Mouse (Mus musculus) layer of hippocampus, adult 8-10 months (tissue): ENCODE measurements around the gene Rai14. TPM values are rescaled to one million over a fixed set of nuclear protein-coding genes. Genes with fewer than 3 reads are reported as not detected.

ENCODE experiments used
- DNase-seq, 2 experiments: peaks; one replicate each; pipeline ENCODE4 v3.0.0; 2022; ENCODE audit warnings: low spot score in 2 of 2
- total RNA-seq, 4 experiments: library from RNA; stranded (reverse); gene quantifications; 2 replicates each; pipeline ENCODE4 v1.2.4; 2022

Gene Rai14
- total RNA-seq, 4 experiments from 2014 or later, result 6.0 to 10.8 (median 7.0) TPM

DNA sequence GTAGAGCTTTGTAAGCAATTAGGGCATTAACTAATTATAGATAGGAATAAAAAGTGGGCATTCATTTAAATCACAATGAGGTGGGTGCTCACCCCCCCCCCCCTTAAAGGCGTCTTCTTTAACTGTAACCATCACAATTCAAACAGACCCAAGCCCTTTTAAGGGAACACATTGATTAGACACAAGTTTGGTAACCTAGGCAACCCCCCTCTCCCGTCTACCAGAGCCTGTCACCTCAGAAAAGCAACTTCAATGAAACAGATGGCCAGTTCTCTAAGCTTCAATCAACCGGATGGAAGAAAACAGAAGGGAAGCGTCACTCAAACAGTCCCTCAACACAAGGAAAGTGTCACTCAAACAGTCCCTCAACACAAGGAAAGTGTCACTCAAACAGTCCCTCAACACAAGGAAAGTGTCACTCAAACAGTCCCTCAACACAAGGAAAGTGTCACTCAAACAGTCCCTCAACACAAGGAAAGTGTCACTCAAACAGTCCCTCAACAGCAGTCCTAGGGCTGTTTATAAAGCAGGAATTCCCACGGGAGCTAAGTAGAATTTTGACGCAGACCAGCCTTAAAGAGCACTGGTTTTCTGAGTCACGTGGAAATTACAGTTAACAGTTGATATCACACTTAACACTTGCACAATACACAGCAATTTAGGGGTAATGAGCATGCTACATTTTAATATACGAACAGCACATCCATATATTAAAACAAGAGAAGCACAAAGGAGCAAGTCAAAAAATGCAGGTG is 59.1 kb downstream of the Rai14 start:
- DNase-seq, result peak in 1 of 2 experiments; percentile 38

DNA sequence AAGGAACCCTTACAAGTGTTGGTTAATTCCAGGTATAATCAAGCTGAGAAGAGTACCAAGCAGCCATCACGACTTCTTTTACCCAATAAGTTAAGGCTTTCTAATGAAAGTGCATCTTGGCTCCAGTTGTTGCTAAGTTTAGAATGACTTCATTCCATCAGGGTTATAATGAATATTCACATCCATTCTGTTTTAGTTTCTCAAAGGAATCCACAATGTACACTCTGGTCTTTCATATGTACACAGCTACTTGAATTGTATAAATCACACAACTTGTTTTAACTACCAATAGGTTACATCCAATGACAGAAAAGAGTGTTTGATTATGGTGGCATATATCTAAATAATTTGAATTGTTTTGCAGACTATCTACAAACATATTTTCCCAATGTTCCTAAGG is 59.7 kb downstream of the Rai14 start:
- DNase-seq, result no peak

DNA sequence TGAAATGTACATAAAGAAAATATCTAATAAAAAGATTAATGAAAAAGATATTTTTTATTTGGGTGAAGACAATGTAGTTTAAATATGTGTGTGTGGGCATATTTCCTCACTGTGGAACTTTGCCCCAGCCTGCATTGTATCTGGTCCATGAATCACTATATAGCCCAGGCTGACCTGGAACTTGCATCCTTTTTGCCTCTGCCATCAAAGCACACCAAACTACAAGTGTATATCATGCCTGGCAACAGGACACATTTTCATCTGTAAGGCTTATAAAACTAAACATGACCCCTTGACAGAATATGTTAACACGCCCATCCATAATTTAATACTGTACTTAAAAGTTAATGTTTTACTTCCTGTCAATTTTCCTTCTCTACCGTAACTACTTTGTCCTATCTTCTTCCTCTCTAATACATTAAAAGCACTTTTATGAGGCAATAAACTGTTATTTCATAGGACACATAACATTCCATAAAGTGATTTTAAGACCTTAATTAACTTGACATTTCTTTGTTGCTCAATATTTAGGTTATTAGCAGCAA is 61.4 kb downstream of the Rai14 start:
- no peak for DNase-seq

DNA sequence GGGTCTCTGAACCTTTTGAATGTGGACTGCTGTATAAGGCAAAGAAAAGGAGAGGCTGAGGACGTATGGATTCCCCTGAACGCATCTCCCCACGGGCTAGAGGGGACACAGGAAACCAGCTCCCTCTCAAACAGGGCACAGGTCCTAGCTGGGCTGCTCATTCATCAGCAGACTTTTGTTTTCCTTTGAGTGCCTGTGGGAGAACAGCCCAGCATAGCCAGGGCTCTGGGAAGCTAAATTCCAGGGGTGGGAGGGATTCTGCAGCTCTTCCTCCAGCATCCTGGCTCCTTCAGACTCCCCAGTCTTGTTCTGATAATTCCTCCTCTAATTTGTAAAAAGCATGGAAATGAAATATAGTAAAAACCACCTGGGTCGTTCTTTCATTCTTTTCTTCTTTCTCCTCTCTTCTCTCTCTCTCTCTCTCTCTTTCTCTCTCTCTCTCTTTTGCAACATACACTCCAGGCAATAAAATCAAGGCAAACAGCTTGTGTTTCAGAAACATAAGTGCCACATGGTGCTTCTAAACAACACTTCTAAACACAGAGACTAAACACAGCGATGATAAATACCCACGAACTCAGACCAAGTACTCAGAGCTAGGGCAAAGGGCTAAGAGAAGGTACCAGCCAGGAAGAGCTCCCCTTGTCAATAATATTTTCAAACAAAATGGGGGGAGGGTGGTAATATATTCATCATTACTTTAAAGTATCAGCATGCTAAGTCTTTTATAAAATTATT is 65.9 kb downstream of the Rai14 start:
- no peak for DNase-seq

DNA sequence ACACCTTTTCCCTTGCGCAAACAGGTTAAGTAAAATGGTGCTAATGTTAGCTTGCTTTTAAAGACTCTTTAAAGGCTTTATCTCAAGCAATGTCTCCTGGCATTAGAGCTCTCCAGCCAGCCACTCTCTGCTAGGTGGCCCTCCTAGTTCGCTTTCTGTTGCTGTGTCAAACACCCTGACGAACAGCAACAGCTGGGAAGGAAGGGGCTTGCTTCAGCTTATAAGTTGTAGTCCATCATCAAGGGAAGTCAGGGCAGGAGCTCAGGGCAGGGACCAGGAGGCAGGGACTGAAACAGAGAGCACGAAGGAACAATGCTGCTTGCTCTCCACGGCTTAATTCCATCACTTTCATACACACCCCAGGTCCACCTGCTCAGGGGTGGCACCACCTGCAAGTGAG is 68.1 kb downstream of the Rai14 start:
- DNase-seq, result no peak

DNA sequence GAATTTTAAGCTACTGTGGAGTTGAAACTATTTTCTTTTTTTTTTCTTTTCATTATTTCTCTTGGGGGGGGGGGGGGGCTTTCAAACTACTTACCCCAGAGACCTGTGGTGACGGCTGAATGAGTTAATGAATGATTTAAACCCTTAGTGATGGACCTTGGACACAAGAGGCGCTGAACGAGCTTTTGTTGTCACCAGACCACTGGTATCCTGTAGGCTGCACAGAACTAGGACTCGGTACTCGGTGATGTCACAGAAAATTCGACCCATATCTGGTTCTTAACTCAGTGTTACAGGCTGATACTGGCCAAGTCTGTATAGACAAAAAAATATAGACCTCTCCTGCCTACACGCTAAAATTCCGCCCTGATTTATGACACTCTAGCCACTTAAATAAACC is 69.3 kb downstream of the Rai14 start:
- DNase-seq, result no peak

DNA sequence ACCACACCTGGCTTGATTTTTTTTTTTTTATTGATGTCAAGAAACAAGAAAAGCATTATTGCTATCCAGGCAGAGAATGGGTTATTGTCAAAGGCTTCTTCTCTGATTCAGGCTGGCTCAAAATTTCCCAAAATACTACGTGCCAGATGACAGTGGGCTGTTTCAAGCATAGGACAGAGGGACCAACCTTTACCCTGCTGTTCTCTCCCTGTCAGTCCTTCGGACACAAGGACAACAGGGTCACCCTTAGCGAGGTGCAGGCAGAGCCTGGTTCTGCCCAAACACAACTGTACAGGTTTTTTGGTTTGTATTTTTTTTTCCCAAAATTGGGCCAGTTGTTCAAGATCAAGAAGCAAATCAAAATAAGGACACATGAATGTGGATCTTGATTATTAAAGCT is 70.6 kb downstream of the Rai14 start:
- no peak for DNase-seq

DNA sequence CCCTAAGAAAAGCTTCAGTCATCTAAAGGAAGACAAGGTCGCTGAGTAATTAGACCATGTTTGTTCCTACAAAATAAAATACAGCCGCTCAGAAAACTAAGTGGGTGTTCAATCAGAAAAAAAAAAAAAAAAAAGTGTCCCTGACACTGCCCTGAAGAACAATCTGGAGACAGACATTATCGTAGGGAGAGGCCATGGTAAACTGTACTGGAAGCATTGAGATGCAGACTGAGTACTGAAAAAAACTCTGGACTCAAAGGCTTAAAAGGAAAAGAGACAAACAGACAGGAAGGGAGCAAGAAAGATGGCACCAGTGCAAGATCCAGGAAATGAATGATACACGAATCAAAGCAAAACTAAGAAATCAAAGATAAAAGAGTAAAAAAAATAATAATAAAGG is 71.2 kb downstream of the Rai14 start:
- no peak for DNase-seq

DNA sequence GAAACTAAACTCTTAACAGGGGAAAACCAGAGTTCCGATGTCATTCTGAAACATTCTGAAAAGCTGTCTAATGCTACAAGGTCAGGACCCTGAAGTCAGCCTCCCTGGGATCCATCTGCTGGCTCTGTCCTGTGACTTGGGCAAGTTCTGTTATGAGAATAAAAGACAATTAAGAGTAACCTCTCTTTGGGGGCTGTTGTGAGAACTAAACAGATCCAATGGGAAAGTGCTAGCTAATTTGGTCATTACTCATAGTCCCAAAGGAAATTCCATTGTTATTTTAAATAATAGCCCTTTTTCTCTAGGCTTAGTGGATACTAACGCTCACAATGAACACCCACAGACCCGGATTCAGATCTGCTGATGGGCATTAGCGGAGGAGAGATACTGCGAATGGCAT is 72.0 kb downstream of the Rai14 start:
- DNase-seq, result no peak

DNA sequence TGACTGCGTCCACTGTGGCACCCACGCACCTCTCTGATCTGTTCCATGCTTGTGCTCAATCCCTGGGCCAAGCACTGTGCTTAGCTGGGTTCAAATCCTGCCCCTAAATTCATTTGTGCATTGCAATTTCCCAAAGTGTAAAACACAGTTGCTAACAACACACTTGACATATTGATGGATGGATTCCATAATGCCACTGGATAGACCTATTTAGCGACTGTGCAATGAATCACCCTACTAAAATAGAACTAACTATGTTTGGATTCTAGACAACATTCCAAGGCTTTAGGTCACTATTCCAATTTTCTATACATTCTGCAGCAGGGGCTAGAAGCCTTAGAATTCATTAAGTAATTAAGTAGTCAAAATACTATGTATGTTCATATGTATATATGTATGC is 73.7 kb downstream of the Rai14 start:
- no peak for DNase-seq

DNA sequence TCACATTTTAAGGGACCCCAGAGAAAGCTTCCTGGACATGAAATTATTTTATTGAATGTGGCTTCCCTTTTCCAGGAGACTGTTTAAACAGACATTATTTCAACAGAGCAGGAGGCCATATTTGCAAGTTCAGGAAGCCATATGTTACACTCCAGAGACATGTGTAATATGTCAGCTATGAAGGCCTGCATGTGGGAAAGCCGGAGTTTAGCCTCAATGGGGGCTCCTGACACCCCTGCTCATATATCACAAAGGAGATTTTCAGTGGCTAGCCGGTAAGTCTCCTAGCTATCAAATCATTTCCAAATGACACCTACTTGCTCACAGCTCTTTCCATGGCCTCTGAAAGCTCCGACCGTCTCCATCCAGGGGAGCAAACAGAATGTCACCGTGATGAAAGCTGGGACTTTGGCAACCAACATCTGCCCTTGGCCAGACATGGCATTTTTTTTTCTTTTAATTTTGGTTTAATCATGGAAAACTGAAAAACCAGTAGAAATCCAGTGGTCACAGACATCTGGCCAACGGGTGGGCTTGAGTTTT is 77.1 kb downstream of the Rai14 start:
- no peak for DNase-seq

DNA sequence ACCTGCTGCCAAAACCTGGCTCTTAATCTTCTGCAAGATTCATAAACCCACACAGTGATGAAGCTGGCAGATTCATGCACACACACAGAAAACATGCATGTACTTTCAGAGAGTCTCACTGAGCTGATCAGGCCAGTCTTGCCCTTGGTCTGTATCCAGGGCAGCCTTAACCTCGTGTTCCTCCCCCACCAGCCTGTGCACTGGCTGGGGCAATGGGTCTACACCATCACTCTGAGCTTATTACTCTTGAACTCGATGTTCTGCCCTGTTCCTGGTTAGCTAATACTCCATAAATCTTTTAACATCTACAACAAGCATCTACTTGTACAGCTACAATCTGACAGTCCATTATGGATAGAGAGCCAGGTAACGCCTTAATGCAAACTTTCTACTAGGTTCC is 77.6 kb downstream of the Rai14 start:
- DNase-seq, result no peak

DNA sequence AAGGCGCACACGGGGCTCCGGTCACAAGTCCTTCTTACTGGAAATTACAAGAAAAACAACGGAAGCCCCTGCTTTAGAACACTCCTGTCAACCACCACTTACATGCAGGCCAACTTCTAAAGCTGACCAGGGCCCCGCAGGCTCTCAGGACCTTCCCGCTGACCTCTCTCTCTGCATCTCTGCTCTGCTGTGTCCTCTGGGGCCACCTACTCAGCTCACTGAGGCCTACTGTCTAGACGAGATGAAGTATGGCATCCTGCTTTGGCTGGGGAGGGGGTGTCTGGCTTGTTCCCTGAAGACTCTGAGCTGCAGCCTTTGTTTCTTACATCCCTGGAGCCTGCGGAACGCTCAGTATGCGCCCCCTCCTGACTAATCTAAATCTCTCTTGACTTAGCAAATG is 79.3 kb downstream of the Rai14 start:
- no peak for DNase-seq

DNA sequence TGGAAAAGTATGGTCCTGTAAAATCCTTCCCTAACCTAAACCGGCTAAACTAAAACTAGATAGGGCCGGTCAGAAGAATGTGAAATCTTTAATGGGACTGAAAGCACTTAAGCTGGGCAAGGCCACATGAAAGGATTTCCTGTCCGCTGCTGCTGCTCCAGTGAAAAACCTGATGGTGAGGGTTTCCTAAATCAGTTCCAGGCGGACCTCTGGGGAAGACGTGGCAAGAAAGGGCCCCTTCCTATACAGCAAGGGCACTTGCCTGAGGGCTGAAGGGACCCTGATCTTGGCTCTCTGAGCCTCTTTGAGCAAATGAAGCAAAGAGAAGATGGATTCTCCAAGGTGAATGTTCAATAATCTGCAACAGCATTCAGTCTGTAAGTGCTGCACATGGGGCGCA is 80.2 kb downstream of the Rai14 start:
- DNase-seq, result no peak

DNA sequence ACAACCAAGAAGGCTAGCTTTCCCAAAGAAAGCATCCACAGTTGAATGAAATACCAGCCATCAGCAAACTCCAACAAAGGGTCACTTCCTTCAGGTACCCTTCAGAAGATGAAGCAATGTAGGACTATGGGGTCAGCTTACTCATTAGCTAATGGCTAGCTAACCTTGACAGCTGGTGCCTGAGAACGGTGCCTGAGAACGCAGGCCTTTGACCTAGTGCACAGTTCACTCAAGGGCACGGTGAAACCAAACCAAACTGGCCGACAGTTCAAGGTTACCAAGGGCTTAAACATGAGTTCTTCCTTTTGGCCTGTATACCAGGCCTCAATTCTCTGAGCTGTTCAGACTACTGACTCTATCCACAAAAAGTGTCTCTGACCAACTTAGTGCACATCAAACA is 81.0 kb downstream of the Rai14 start:
- no peak for DNase-seq

DNA sequence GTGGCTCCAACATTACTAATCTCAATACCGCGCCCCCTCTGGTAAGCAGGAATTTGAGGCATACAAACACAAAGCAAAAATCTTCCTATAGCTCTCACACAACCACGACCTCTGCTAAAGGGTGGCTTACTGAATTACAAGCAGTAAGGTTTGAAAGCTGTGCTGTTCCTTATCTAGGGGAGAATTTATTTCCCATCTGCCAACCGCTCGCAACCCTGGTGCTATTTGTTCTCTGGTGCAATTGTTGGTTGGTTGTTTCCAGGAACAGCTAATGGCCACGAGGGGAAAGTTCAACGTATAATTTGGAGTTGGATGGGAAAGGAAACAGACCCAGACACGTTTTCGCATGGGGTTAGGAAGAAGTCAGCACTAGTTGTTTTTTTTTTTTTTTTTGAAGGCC is 81.8 kb downstream of the Rai14 start:
- no peak for DNase-seq

DNA sequence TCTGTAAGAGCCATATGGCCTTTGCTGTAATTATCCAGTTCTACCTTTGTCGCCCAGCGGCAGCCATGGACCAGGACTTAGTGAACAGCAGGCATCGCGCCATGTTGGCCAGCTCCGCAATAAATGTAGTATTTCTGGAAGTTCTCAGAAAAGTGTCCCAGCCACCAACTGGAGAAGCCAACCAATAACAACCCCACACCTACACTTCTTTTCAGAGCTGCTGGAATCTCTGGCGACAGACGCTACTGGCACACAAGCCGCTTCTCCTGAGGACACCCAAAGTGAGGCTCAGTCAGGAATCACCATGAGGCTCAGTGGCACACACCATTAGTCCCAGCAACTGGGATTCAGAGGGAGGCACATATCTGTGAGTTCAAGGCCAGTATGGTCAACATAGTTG is 82.4 kb downstream of the Rai14 start:
- no peak for DNase-seq

DNA sequence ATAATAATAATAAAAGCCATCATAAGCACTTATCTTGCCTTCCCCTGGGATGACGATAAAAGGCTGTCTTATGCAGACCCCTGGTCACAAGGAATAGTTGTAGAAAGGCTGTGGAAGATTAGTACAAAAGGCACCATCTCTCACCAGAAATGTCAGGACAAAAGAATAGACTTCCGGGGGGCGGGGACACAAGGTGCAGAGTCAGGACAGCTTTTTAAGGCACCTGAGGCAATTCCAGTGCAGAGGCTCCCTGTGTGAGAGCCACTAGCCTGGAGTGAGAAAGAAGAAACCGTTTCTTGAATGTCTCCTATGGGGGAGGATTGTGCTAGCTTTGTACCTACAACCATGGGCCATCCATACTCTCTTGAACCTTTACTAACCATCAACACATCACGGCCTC is 82.9 kb downstream of the Rai14 start:
- DNase-seq, result no peak

DNA sequence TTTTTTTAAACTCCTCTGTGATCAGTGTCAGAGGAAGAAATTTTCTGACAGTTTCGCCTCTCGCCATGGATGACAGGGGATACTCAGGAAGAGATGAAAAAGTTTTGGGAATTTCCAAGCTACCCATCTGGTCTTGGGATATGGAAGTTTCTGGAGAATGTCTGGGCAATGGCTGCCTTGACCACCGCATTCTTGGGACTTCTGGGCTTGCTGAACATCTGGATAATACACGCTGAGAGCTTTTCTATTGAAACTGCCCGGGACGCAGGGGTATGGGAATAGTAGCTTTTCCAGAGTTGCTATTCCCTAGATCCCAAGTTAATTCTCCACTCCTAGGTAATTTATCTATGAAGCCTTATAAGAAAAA is 85.5 kb downstream of the Rai14 start:
- DNase-seq, result no peak

DNA sequence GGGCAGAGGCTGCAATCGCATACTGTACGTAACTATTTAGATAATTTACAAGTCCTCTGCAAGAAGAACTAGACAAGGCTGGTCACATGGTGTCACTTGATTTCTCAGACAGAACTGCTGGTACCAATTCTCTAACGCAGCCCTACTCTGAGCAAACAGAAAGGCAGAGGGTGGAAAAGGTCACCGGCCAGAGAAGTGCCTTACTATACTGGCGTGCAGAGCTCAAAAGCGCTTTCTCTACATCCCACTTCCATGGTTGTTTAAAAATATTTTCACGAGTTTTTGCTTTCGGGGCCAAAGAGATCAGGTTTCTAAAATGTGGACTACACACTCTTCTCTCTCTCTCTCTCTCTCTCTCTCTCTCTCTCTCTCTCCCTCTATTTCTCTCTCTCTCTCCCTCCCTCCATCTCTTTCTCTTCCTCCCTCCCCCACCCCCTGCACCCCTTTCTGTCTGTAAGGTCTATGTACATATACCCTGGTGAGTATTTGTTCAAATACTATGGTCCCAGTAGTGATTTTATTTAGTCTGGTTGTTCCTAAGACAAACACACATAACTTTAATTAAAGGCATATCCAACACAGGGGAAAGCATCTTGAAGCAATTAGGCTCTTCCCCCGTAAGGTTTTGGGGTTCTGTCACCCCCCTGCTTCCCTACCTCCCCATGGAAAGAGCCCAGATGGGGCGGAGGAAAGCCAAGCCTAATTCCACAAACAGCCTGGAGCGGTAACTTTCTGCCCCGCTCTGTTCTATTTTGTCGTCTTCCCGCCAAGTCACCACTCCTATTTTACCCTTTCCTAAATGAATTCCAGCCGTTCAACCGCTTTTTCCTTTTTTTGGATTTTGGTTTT is 86.1 kb downstream of the Rai14 start:
- DNase-seq, result no peak

DNA sequence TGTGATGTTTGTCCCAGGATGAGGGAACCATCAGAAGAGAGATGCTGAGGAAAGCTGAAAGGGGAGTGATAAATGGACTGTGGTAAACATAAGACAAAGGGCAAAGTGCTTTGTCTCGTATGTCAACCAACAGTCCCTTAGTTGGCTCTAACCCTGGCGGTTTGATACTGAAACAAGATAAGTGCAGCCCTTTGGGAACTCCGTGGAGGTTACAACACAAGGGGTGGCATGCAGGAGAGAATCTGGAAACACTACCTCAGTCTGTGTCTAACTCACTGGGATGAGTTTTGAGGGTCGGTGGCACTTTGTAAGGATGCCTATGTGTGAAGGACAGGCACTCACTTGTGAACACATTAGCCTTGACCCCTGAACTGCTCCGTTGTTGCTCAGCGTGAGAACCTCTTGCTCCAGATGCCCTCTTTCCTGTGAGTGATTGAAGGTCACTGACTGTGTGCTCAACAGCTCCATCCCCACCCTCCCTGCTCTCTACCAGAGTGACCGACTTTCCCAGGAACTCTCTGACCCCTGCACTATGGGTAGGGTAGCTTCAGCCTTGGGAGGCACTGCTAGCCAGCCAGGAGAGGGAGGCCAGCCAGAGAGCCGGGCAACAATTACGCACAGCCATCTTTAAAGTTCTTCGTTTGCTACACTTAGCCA is 90.7 kb downstream of the Rai14 start:
- DNase-seq, result no peak
